Mouse (Mus musculus) adrenal gland, adult (tissue): ENCODE results near the gene Tmem62.

Experiments used
- DNase-seq, 2 experiments: peaks; one replicate each; pipeline ENCODE4 v3.0.0; 2022 to 2023; ENCODE audit warnings: low spot score in 1 of 2; ENCODE audit not compliant: inconsistent age in 2 of 2

The Tmem62 gene

DNA sequence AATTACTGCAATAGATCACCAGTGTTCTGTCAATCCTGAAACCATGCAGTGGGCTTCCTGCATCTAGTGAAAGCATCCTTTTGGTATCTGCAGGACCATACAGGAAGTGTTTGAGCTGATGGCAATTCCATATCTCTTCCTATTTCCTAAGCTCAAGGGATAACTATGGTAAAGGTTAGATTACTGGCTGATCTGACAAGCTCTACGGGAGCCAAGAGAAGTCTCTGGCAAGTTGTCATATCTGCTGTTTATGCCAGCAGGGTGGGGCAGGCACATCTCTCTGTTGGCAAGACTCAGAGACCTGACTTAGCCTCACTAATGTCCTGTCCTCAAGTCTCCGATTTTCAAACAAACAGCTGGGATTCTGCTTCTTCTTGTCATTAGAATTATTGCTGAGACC lies 77.2 kb downstream of the Tmem62 start:
- DNase-seq, result no peak

DNA sequence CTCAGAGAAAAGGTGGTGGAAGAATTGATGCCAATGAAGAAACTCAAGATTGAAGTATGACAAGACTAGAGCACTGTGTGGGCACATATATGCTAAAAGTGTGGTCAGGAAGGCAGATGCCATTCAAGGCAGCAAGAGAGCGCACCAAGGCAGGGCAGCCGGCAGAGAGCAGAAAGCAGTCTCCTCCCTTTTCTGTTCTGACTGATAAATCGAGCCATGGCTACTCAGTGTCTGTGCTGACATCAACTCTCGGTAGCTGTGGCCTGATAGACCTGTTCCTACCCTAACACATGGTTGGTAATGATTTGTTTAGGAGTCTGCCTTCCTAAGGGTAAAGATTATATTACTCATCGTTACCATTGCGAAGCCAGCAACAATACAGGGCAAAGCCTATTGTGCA lies 79.1 kb downstream of the Tmem62 start:
- no peak for DNase-seq
